ENCODE assay signal across 7 mouse cellular contexts in the genomic region with DNA sequence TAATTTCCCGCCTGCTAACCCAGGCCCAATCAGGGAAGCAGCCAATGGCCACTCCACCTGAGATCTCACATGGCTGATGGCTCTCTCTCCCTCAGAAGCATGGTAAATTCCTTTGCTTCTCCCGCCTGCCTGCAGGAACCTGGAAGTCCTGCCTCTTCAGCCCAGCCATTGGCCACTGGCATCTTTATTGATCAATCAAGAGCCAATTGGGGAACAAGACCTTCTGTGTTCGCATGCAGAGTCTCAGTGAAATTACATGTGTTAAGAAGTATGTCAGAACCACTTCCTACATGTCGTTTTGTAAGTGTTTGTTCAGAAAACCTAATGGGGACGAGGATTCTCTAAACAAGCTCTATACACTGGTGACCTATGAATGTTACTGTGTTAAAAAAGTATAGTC. TPM values are rescaled to one million over a fixed set of nuclear protein-coding genes. Genes with fewer than 3 reads are reported as not detected.
DNase-seq lines count a peak whose midpoint lies in the region; ATAC-seq and TF ChIP-seq lines count a peak whose summit lies in the region.

No protein-coding gene starts in this region.

- peak overlapping the region; percentile 47 for H3K4me2 ChIP-seq in embryonic facial prominence, embryonic 13.5 days
- peak overlapping the region; percentile 22; the same call in 1 of the 2 replicates for H3K4me2 ChIP-seq in liver, embryonic 11.5 days
- H3K4me2 ChIP-seq in stomach, postnatal 0 days (replicated peaks; ENCODE audit: low read depth), result no peak overlapping the region

- peak overlapping the region; percentile 7; the same call in 1 of the 2 replicates for H3K9ac ChIP-seq in embryonic facial prominence, embryonic 13.5 days
- no peak overlapping the region for H3K9ac ChIP-seq in liver, embryonic 11.5 days (ENCODE audit: low read depth, low read length)
- H3K9ac ChIP-seq in stomach, postnatal 0 days (ENCODE audit: low read length), result no peak overlapping the region

- 22% methylated on average over 5 of the region's 5 CpGs for WGBS in embryonic facial prominence, embryonic 13.5 days
- WGBS in liver, embryonic 11.5 days, result 38% methylated on average over 5 of the region's 5 CpGs
- 36% methylated on average over 5 of the region's 5 CpGs for WGBS in stomach, postnatal 0 days

- peak; percentile 59; the same call in 1 of the 2 replicates for ATAC-seq in embryonic facial prominence, embryonic 13.5 days (ENCODE audit: insufficient number of reproducible peaks, insufficient read depth, low FRiP score, low TSS enrichment, low read depth)
- ATAC-seq in liver, embryonic 11.5 days (replicated peaks; ENCODE audit: low FRiP score), result no peak; the same call in 1 of the 2 replicates
- peak; percentile 42; the same call in 1 of the 2 replicates for ATAC-seq in stomach, postnatal 0 days (ENCODE audit: low FRiP score, low TSS enrichment)

- peak overlapping the region; percentile 11 for H3K4me3 ChIP-seq in embryonic facial prominence, embryonic 13.5 days
- H3K4me3 ChIP-seq in liver, embryonic 11.5 days (ENCODE audit: low read depth, low read length), result no peak overlapping the region
- H3K4me3 ChIP-seq in stomach, postnatal 0 days (ENCODE audit: low read depth, low read length), result no peak overlapping the region

- peaks cover 13% of the 10 kb centered on the region for H3K4me1 ChIP-seq in embryonic facial prominence, embryonic 13.5 days
- H3K4me1 ChIP-seq in liver, embryonic 11.5 days (replicated peaks; ENCODE audit: control insufficient read depth, insufficient read depth, low read length), result peaks cover 3% of the 10 kb centered on the region
- H3K4me1 ChIP-seq in stomach, postnatal 0 days (replicated peaks; ENCODE audit: control insufficient read depth, insufficient read depth), result no peaks in the 10 kb centered on the region

- TF ChIP-seq CTCF in stomach, postnatal 0 days (IDR thresholded peaks at IDR 0.05; ENCODE audit: low read depth), result no peak

- no peak for TF ChIP-seq EP300 in stomach, postnatal 0 days (optimal IDR thresholded peaks at IDR 0.05)

- no peaks in the 10 kb centered on the region for H3K36me3 ChIP-seq in embryonic facial prominence, embryonic 13.5 days
- H3K36me3 ChIP-seq in liver, embryonic 11.5 days (ENCODE audit: control insufficient read depth, insufficient read depth, low read length), result no peaks in the 10 kb centered on the region
- H3K36me3 ChIP-seq in stomach, postnatal 0 days (ENCODE audit: control insufficient read depth, insufficient read depth, low read length), result no peaks in the 10 kb centered on the region

- H3K27me3 ChIP-seq in embryonic facial prominence, embryonic 13.5 days, result no peaks in the 10 kb centered on the region
- H3K27me3 ChIP-seq in liver, embryonic 11.5 days (replicated peaks; ENCODE audit: control insufficient read depth, insufficient read depth, low read length), result no peaks in the 10 kb centered on the region
- H3K27me3 ChIP-seq in stomach, postnatal 0 days (ENCODE audit: control insufficient read depth, insufficient read depth, low read length), result no peaks in the 10 kb centered on the region

- H3K9me3 ChIP-seq in embryonic facial prominence, embryonic 13.5 days, result no peaks in the 10 kb centered on the region
- no peaks in the 10 kb centered on the region for H3K9me3 ChIP-seq in liver, embryonic 11.5 days (ENCODE audit: control insufficient read depth, low read length)
- H3K9me3 ChIP-seq in stomach, postnatal 0 days (ENCODE audit: control insufficient read depth, low read length), result no peaks in the 10 kb centered on the region

- peak; percentile 10 for DNase-seq in right cerebral cortex, postnatal 14 days
- no peak for DNase-seq in right cerebral cortex, postnatal 36 days (ENCODE audit: low spot score in 2 of 2)
- no peak for DNase-seq in liver, embryonic 11.5 days (ENCODE audit: low spot score)
- DNase-seq in stomach, postnatal 0 days (ENCODE audit: low spot score), result peak; percentile 43
- no peak for DNase-seq in cerebellum, postnatal 4 days (ENCODE audit: low spot score in 2 of 2)
- no peak for DNase-seq in spleen, postnatal 14 days (ENCODE audit: low spot score in 2 of 2)

- no peak overlapping the region for H3K27ac ChIP-seq in embryonic facial prominence, embryonic 13.5 days
- no peak overlapping the region for H3K27ac ChIP-seq in liver, embryonic 11.5 days (ENCODE audit: low read depth, low read length)
- no peak overlapping the region for H3K27ac ChIP-seq in stomach, postnatal 0 days (replicated peaks)

RNA-seq across cellular contexts. Expression of gene Slc38a4, which starts 30.1 kb away (rescaled TPM):
- 46.9 and 47.8 TPM in 2 replicates for polyA plus RNA-seq in embryonic facial prominence, embryonic 13.5 days (2015; fragmentation: Nextera tagmentation; extraction: Ambion mirVana)
- 74.8 and 84.2 TPM in 2 replicates for polyA plus RNA-seq in liver, embryonic 11.5 days (2014; fragmentation: Nextera tagmentation; extraction: Ambion mirVana)
- 9.7 and 10.8 TPM in 2 replicates for polyA plus RNA-seq in stomach, postnatal 0 days (2015; fragmentation: Nextera tagmentation; extraction: Ambion mirVana)

Comparison
In these comparisons a context has a peak if more than half of its experiments do, and no peak if none do; other contexts are left out.
1. DNase-seq: peak in right cerebral cortex, postnatal 14 days (single experiment) and stomach, postnatal 0 days (single experiment); none in right cerebral cortex, postnatal 36 days (0 of 2), liver, embryonic 11.5 days (single experiment), cerebellum, postnatal 4 days (0 of 2) and spleen, postnatal 14 days (0 of 2).